Mouse (Mus musculus) left cerebral cortex, adult 11 months (tissue): ENCODE data around the gene Nat8f1.
"Not testable (repeated sequence)": the region's sequence is repeated elsewhere in the genome, so short reads cannot be mapped to it uniquely, and the experiment has no call there.

Source experiments
- DNase-seq: peaks from one replicate; pipeline ENCODE4 v3.0.0; 2022; ENCODE audit warnings: low spot score

Nat8f1 gene

GRCm38 (mm10) chr6:85915539-85916513, at the start of gene Nat8f1:
TSS of gene Nat8f1 (minus strand) at chr6:85915687.
- peak; percentile 87 for DNase-seq

- DNase-seq: peak; percentile 87
These were observed 45.9 kb upstream of the Nat8f1 start, which contains the start of gene Dusp11 for GRCm38 (mm10) chr6:85961101-85962091. TSS of gene Dusp11 (minus strand) at chr6:85961667.

GRCm38 (mm10) chr6:85957581-85957980, 42.1 kb upstream of the Nat8f1 start:
- DNase-seq: no peak

- DNase-seq: no peak
These were observed 33.1 kb upstream of the Nat8f1 start for GRCm38 (mm10) chr6:85948549-85948948.

- no peak for DNase-seq
These were observed 27.0 kb upstream of the Nat8f1 start for GRCm38 (mm10) chr6:85942469-85942868.

GRCm38 (mm10) chr6:85938701-85939100, 23.2 kb upstream of the Nat8f1 start:
- DNase-seq: no peak

- peak; percentile 71 for DNase-seq
These were observed 21.3 kb upstream of the Nat8f1 start for GRCm38 (mm10) chr6:85936508-85937465.

GRCm38 (mm10) chr6:85935646-85936045, 20.2 kb upstream of the Nat8f1 start:
- DNase-seq: no peak

- DNase-seq: no peak
These were observed 18.6 kb upstream of the Nat8f1 start for GRCm38 (mm10) chr6:85934047-85934446.

GRCm38 (mm10) chr6:85929312-85929711, 13.8 kb upstream of the Nat8f1 start:
- no peak for DNase-seq

GRCm38 (mm10) chr6:85927476-85928464, 12.3 kb upstream of the Nat8f1 start:
- DNase-seq: no peak

GRCm38 (mm10) chr6:85926709-85927108, 11.2 kb upstream of the Nat8f1 start:
- DNase-seq: no peak

- no peak for DNase-seq
These were observed 8.2 kb upstream of the Nat8f1 start for GRCm38 (mm10) chr6:85923643-85924042.

GRCm38 (mm10) chr6:85919401-85919800, 3.9 kb upstream of the Nat8f1 start:
- DNase-seq: no peak

GRCm38 (mm10) chr6:85918341-85918740, 2.9 kb upstream of the Nat8f1 start:
- DNase-seq: not testable (repeated sequence)

GRCm38 (mm10) chr6:85916596-85916995, 1.1 kb upstream of the Nat8f1 start:
- DNase-seq: no peak

- DNase-seq: no peak
These were observed 347 bp downstream of the Nat8f1 start for GRCm38 (mm10) chr6:85915141-85915538.

GRCm38 (mm10) chr6:85911587-85911986, 3.9 kb downstream of the Nat8f1 start, which contains the start of gene Tprkb:
TSS of gene Tprkb (plus strand) at chr6:85911865.
- DNase-seq: no peak

GRCm38 (mm10) chr6:85909704-85910103, 5.8 kb downstream of the Nat8f1 start:
- DNase-seq: no peak

- no peak for DNase-seq
These were observed 7.1 kb downstream of the Nat8f1 start for GRCm38 (mm10) chr6:85908341-85908740.
